Mouse (Mus musculus) hindbrain, embryonic 12.5 days (tissue): ENCODE data around the gene Rpl38. TPM values are rescaled to one million over a fixed set of nuclear protein-coding genes. Genes with fewer than 3 reads are reported as not detected.

Source experiments
- ATAC-seq: fragments of 200-750 bp; cut with Nextera tagmentation; 2 replicates; pipeline ENCODE4 v1.8.0; 2017; ENCODE audit warnings: moderate TSS enrichment; ENCODE audit not compliant: low FRiP score
- H3K27ac ChIP-seq: fragments of 300-500 bp; sonication (generic); 2 replicates; pipeline ENCODE4 v1.5.1; 2016; ENCODE audit warnings: mild to moderate bottlenecking
- H3K27me3 ChIP-seq: fragments of 300-500 bp; sonication (generic); 2 replicates; pipeline ENCODE4 v1.6.1; 2016; ENCODE audit warnings: mild to moderate bottlenecking
- H3K36me3 ChIP-seq: fragments of 300-500 bp; sonication (generic); 2 replicates; pipeline ENCODE4 v1.6.1; 2016; ENCODE audit warnings: mild to moderate bottlenecking
- H3K4me1 ChIP-seq: fragments of 300-500 bp; sonication (generic); 2 replicates; pipeline ENCODE4 v1.6.1; 2016
- H3K4me2 ChIP-seq: fragments of 300-500 bp; sonication (generic); replicated peaks from 2 replicates; pipeline ENCODE4 v1.6.1; 2016; ENCODE audit warnings: mild to moderate bottlenecking
- H3K4me3 ChIP-seq: fragments of 300-500 bp; sonication (generic); 2 replicates; pipeline ENCODE4 v1.5.1; 2016; ENCODE audit warnings: mild to moderate bottlenecking
- H3K9ac ChIP-seq: fragments of 300-500 bp; sonication (generic); 2 replicates; pipeline ENCODE4 v1.6.1; 2016; ENCODE audit warnings: mild to moderate bottlenecking, moderate library complexity
- H3K9me3 ChIP-seq: fragments of 300-500 bp; sonication (generic); replicated peaks from 2 replicates; pipeline ENCODE4 v1.6.1; 2016; ENCODE audit warnings: mild to moderate bottlenecking
- WGBS: fragments of 180-500 bp; shearing (Covaris S2); methylation state at CpG from one replicate; pipeline ENCODE4 v1.1.7; 2016; 5-methylcytosine and 5-hydroxymethylcytosine counted together
- polyA plus RNA-seq: library from polyadenylated mRNA; unstranded; fragments of >200 nt; fragmentation: Nextera tagmentation; extraction: Ambion mirVana; gene quantifications from 2 replicates; pipeline ENCODE4 v1.2.1, GENCODE M21; 2016

The Rpl38 gene
- polyA plus RNA-seq, 1 experiment from 2014 or later, result 856 TPM

DNA sequence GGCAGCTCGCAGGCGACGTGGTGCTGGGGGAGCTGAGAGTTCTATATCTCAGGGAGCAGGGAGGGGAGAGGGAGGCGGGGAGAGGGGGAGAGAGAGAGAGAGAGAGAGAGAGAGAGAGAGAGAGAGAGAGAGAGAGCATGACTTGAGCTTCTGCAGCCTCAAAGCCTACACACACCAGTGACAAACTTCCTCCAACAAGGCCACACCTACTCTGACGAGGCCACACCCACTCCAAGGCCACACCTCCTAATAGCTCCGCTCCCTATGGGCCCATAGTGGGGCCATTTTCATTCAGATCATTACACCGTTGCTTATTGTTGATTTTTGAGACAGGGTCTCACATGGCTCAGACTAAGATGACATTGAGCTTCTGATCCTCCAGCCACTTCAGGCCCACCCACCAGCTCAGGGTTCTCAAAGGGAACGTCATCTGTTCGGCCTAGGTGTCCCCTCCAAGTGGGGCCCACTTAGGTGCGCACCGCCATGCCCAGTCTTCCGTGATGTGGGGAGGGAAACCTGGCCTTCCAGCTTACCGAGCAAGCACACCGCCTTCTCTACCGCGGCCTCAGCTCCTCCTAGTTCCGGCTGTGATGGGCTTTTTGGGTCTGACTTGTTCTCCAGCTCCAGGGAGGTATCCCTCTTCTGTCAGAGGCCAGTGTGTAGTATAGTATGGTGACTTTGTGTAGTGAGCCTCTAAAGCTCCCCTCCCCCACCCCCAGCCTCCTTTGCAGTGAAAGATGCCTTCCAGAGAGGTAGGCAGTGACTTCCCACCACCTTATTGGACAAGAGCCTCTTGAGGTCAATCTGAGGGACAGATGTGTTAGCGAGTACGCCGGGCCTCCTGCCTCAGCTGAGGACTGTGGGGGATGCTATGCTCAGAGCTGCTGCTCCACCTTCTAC is 15.6 kb downstream of the Rpl38 start:
- H3K9me3 ChIP-seq, result no peaks in the 10 kb centered on the region
- H3K4me1 ChIP-seq, result peaks cover 33% of the 10 kb centered on the region
- no peak overlapping the region for H3K9ac ChIP-seq
- no peak overlapping the region for H3K27ac ChIP-seq
- H3K4me2 ChIP-seq, result no peak overlapping the region
- H3K36me3 ChIP-seq, result no peaks in the 10 kb centered on the region
- no peak overlapping the region for H3K4me3 ChIP-seq
- H3K27me3 ChIP-seq, result no peaks in the 10 kb centered on the region
- WGBS, result 71% methylated on average over 19 of the region's 20 CpGs
- no peak for ATAC-seq

DNA sequence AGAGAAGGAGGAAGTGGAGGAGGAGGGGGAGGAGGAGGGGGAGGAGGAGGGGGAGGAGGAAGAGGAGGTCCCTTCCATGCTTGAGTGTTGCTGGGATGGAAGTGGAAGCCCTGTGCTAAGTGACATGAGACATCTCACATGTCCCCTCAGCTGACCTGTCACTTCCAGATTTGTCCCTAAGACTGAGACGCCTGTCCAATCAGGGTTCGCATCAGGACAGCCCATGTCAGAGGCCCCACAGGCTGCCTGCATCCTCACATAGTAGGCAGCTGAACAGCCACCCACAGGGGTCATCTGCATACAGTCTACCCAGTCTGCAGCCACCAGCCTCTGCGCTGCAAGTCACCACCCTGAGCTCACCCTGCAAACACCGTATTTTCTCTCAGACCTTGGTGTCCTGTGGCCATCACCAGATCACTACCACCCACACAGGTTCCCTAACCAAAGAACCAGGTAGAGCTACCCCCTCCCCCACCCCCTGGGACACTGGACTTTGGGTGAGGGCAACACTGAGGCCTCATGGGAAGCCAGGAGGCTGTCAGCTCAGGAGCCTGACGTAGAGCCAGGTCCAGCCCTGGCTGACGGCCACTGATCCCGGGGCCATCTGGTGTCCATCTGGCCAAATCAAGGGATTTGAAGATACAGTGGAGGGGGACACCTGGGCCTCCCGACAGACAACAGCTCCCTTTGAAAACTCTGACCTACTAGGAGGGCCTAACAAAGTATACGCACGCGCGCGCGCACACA is 16.5 kb downstream of the Rpl38 start:
- no peak overlapping the region for H3K9ac ChIP-seq
- no peaks in the 10 kb centered on the region for H3K36me3 ChIP-seq
- 76% methylated on average over 14 of the region's 14 CpGs for WGBS
- no peaks in the 10 kb centered on the region for H3K27me3 ChIP-seq
- no peak overlapping the region for H3K27ac ChIP-seq
- no peaks in the 10 kb centered on the region for H3K9me3 ChIP-seq
- peaks cover 27% of the 10 kb centered on the region for H3K4me1 ChIP-seq
- peak; percentile 15; the same call in 1 of the 2 replicates for ATAC-seq
- no peak overlapping the region for H3K4me2 ChIP-seq
- no peak overlapping the region for H3K4me3 ChIP-seq

DNA sequence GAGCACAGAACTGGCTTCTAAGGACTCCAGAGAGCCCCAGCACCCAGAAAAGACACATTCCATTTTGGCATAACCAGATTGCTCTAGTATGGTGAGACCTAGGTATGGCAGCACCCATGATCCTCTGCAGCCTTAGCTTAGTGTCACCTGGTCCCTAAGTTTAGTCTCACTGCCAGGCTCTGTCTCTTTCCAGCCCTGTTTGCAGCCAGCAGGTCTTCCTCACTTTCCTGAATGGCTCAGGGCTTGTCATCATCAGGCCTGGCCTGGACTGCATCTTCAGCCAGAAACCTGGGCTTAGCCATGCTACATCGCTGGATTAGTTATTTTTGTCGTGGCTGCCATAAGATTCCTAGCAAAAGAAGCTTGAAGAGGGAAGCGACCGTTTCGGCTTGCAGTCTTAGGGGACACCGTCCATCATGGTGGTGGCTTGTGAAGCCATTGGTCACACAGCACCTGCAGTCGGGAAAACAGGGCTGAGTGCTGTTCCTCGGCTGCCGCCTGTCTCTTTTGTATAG is 17.3 kb downstream of the Rpl38 start:
- Histone ChIP-seq H3K4me2 (no peak overlapping the region), H3K27ac (no peak overlapping the region), H3K27me3 (no peaks in the 10 kb centered on the region), H3K4me3 (no peak overlapping the region), H3K9me3 (no peaks in the 10 kb centered on the region), H3K4me1 (peaks cover 25% of the 10 kb centered on the region), H3K9ac (no peak overlapping the region), H3K36me3 (0 out of 2 replicates have a peak, but pooled peaks cover 5% of the 10 kb centered on the region)
- 76% methylated on average over 9 of the region's 9 CpGs for WGBS
- no peak for ATAC-seq

DNA sequence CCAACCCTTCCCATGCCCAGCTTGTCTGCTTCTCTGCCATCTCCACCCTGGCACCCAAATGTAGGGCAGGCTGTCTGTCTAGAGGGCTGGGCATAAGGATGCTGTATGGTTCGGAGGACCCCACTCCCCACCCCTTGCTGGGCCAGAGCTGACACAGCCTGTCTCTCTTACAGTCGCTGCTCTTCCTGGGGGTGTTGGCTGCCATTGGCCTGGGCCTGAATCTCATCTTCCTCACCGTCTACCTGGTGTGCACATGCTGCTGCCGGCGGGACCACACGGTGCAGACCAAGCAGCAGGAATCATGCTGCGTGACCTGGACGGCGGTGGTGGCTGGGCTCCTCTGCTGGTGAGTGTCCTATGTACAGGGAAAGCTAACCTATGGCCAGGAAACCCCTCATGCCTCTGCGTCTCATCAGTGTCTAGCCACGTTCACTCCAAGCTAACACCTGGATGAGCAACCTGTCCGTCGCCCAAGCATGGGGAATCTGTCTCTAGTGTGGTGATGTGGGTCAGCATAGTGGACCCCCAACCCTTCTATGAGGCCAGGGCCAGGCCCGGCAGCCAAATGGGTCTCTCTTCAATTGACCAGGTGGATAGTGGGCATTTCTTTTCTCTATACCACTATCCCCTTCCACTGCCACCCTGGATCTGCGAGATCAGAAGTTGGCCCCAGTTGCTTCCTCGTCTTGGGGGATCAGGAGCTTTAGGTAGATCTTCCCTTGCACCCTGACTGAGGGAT is 18.1 kb downstream of the Rpl38 start:
- peaks cover 21% of the 10 kb centered on the region for H3K4me1 ChIP-seq
- WGBS, result 91% methylated on average over 16 of the region's 16 CpGs
- no peaks in the 10 kb centered on the region for H3K27me3 ChIP-seq
- no peak overlapping the region for H3K9ac ChIP-seq
- H3K9me3 ChIP-seq, result no peaks in the 10 kb centered on the region
- ATAC-seq, result no peak
- H3K4me3 ChIP-seq, result no peak overlapping the region
- no peak overlapping the region for H3K27ac ChIP-seq
- no peak overlapping the region for H3K4me2 ChIP-seq
- 0 out of 2 replicates have a peak, but pooled peaks cover 6% of the 10 kb centered on the region for H3K36me3 ChIP-seq

DNA sequence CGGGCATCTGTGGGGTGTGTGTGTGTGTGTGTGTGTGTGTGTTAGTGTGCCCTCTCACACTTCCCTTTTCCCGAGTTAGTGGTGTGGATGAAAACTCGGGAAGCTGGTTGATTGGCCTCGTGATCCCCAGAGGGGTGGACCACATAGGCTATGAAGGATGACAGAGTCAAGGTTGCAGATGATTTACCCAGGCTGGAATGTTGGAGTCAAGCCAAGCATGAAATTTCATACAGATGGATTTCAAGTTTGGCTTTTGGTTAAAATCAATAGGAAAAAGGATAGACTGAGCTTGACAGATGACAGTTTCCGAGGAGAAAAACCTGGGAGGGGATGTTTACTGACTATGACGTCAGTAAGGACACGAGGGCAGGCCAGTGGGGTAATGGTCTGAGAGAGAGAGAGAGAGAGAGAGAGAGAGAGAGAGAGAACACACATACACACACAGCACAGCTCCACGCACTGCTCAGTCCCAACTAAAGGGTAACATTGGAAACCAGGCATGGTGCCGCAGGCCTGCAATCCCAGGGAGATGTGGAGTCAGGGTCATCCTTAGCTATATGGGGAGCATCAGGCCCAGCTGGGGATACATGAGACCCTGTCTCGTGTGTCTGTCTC is 19.4 kb downstream of the Rpl38 start:
- no peak overlapping the region for H3K4me2 ChIP-seq
- no peak for ATAC-seq
- H3K9ac ChIP-seq, result no peak overlapping the region
- peak overlapping the region; percentile 57; the same call in 1 of the 2 replicates for H3K27ac ChIP-seq
- peaks cover 27% of the 10 kb centered on the region for H3K4me1 ChIP-seq
- no peak overlapping the region for H3K4me3 ChIP-seq
- H3K27me3 ChIP-seq, result no peaks in the 10 kb centered on the region
- WGBS, result 49% methylated on average over 10 of the region's 10 CpGs
- H3K36me3 ChIP-seq, result 0 out of 2 replicates have a peak, but pooled peaks cover 6% of the 10 kb centered on the region
- H3K9me3 ChIP-seq, result no peaks in the 10 kb centered on the region

DNA sequence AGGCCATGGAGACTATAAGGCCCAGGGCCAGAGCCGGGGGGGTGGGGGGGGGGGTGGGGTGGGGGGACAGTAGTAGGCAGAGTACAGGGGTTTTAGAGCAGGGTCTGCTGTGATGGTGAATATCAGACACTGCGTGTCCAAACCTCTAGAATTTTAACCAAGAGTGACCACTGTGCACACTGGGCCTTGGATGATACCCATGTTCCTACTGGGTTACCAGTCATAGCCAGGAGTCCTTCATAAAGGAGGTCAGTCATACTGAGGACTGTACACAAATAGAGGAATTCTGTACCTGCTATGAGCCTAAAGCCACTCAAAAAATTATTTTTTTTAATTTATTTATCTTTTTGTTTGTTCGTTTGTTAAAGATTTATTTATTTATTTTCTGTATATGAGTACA is 20.4 kb downstream of the Rpl38 start:
- no peak overlapping the region for H3K27ac ChIP-seq
- H3K9ac ChIP-seq, result no peak overlapping the region
- no peak overlapping the region for H3K4me3 ChIP-seq
- H3K4me1 ChIP-seq, result peaks cover 27% of the 10 kb centered on the region
- ATAC-seq, result no peak
- no peak overlapping the region for H3K4me2 ChIP-seq
- no peaks in the 10 kb centered on the region for H3K9me3 ChIP-seq
- H3K27me3 ChIP-seq, result no peaks in the 10 kb centered on the region
- 81% methylated on average over 3 of the region's 3 CpGs for WGBS
- H3K36me3 ChIP-seq, result 0 out of 2 replicates have a peak, but pooled peaks cover 6% of the 10 kb centered on the region

DNA sequence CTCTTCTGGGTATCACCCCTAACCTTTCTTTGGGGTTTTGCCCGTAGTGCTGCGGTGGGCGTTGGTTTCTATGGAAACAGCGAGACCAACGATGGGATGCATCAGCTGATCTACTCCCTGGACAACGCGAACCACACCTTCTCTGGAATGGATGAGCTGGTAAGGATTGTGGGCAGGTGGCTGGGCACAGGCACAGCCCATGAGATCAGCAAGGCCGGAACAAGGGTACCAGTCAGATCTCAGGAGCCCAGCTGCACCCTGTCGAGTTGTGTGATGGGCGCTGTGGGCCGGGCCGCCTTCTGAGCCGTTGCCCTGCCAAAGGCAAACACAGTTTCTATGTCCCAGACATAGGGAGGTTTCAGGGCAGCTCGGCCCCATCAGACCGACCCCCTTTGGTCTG is 21.9 kb downstream of the Rpl38 start:
- H3K9ac ChIP-seq, result no peak overlapping the region
- H3K27me3 ChIP-seq, result no peaks in the 10 kb centered on the region
- H3K27ac ChIP-seq, result no peak overlapping the region
- H3K9me3 ChIP-seq, result no peaks in the 10 kb centered on the region
- 90% methylated on average over 15 of the region's 15 CpGs for WGBS
- H3K4me1 ChIP-seq, result peaks cover 15% of the 10 kb centered on the region; the same call in 1 of the 2 replicates
- H3K36me3 ChIP-seq, result peaks cover 13% of the 10 kb centered on the region; the same call in 1 of the 2 replicates
- ATAC-seq, result no peak
- no peak overlapping the region for H3K4me2 ChIP-seq
- H3K4me3 ChIP-seq, result no peak overlapping the region

DNA sequence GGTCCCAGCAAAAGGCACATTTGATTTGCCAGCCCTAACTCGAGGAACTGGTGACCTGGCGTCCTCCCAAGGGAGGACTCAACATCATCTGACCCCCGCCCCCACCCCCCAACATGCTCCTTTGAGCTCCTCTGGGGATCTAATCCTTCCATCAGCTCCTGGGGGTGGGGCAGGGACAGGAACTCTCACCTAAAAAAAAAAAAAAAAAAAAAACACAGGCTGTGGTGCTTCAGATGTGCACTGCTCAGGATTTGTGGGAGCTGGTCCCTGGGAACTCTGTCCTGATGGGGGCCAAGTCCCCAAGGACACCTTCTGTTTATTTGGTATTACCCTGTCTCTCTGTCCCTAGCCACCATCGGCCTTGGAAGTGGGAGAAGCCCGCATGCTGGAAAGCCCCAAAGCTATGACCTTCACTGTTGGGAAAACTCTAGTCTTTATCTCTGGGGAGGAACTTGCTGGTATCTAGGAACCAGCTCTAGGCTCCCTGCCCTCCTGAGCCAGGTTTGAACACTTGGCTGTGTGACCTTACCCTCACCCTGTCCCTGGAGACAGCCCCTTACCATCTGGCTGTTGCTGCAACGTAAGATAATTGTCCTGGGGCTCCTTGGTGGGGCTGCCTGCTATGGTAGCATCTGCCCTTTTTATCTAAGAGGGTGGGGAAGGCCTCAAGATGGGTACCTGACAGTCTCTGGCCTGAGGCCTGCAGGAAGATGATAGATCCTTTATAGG is 23.3 kb downstream of the Rpl38 start:
- no peak for ATAC-seq
- no peaks in the 10 kb centered on the region for H3K9me3 ChIP-seq
- H3K4me1 ChIP-seq, result peaks cover 15% of the 10 kb centered on the region; the same call in 1 of the 2 replicates
- WGBS, result 65% methylated on average over 6 of the region's 6 CpGs
- no peak overlapping the region for H3K9ac ChIP-seq
- H3K27ac ChIP-seq, result no peak overlapping the region
- no peak overlapping the region for H3K4me3 ChIP-seq
- H3K27me3 ChIP-seq, result no peaks in the 10 kb centered on the region
- peaks cover 16% of the 10 kb centered on the region; the same call in 1 of the 2 replicates for H3K36me3 ChIP-seq
- H3K4me2 ChIP-seq, result no peak overlapping the region

DNA sequence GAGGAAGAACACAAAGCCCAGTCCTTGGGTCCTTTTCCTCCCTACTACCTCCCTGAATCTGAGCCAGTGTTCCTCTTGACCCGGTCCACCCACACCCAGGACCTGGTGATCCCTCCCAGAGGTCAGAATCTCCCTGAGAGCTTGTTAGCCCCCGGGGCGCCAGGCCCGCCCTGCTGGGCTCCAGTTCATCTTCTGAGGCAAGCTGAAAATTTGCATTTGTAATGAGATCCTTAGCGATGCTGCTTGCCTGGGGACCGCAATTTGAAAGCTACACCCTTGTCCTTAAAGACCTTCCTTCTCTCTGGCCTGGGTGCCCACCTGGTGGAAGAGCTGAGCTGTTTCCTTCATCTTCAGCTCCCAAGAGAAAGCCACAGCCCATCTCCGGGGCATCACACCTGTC is 24.3 kb downstream of the Rpl38 start:
- H3K27ac ChIP-seq, result no peak overlapping the region
- peaks cover 13% of the 10 kb centered on the region; the same call in 1 of the 2 replicates for H3K4me1 ChIP-seq
- no peak overlapping the region for H3K4me3 ChIP-seq
- no peak for ATAC-seq
- H3K27me3 ChIP-seq, result no peaks in the 10 kb centered on the region
- no peak overlapping the region for H3K4me2 ChIP-seq
- no peaks in the 10 kb centered on the region for H3K9me3 ChIP-seq
- H3K36me3 ChIP-seq, result peaks cover 19% of the 10 kb centered on the region; the same call in 1 of the 2 replicates
- H3K9ac ChIP-seq, result no peak overlapping the region
- WGBS, result 43% methylated on average over 7 of the region's 7 CpGs

DNA sequence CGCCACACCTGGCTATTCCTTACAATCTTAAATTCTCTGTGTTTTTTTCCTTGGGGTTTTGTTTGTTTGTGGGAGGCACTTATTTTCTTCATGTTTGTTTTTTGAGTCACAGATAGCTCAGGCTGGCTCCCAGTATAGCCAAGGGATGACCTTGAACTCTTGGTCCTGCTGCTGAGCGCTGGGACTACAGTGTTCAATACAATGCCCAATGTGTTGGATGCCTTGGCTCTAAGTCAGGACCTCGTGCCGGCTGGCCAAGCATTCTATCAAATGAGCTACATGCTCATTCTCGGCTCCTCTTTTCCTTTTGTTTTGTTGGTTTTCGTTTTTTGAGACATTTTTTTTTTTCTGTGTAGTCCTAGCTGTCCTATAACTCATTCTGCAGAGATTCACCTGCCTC is 25.1 kb downstream of the Rpl38 start:
- H3K9ac ChIP-seq, result no peak overlapping the region
- no peaks in the 10 kb centered on the region for H3K9me3 ChIP-seq
- no peak for ATAC-seq
- H3K4me2 ChIP-seq, result no peak overlapping the region
- peaks cover 9% of the 10 kb centered on the region; the same call in 1 of the 2 replicates for H3K4me1 ChIP-seq
- H3K4me3 ChIP-seq, result no peak overlapping the region
- no peak overlapping the region for H3K27ac ChIP-seq
- WGBS, result 92% methylated on average over 6 of the region's 6 CpGs
- peaks cover 19% of the 10 kb centered on the region; the same call in 1 of the 2 replicates for H3K36me3 ChIP-seq
- no peaks in the 10 kb centered on the region for H3K27me3 ChIP-seq

DNA sequence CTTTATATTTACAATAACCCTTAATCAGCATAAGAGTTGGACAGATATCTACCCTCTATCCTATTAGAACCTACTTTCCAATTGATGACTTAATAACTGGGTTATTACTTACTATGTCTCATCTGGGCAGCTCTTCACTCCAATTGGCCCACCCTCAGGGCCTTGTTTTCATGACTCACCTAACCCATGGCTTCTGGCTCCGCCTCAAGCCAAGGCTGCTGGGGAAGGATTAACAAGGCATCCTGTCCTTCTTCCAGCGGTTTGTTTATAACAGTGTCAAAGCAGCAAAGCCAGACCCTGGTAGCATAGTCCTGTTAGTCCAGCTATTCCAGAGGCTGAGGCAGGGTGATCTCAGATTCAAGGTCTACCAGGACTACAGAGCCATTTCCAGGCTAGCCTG is 26.1 kb downstream of the Rpl38 start:
- ATAC-seq, result no peak
- H3K4me2 ChIP-seq, result no peak overlapping the region
- peaks cover 9% of the 10 kb centered on the region; the same call in 1 of the 2 replicates for H3K4me1 ChIP-seq
- H3K27ac ChIP-seq, result no peak overlapping the region
- H3K4me3 ChIP-seq, result no peak overlapping the region
- H3K9ac ChIP-seq, result no peak overlapping the region
- H3K36me3 ChIP-seq, result peaks cover 19% of the 10 kb centered on the region; the same call in 1 of the 2 replicates
- no peaks in the 10 kb centered on the region for H3K9me3 ChIP-seq
- 95% methylated on average over 2 of the region's 2 CpGs for WGBS
- no peaks in the 10 kb centered on the region for H3K27me3 ChIP-seq
